Mouse (Mus musculus): ENCODE data around the gene Inka1. TPM values are rescaled to one million over a fixed set of nuclear protein-coding genes. Genes with fewer than 3 reads are reported as not detected.
A peak's percentile ranks its signal among the peaks of the same experiment; 100 is the strongest.

Gene Inka1
- polyA plus RNA-seq, 1 experiment = 5.1 TPM

DNA sequence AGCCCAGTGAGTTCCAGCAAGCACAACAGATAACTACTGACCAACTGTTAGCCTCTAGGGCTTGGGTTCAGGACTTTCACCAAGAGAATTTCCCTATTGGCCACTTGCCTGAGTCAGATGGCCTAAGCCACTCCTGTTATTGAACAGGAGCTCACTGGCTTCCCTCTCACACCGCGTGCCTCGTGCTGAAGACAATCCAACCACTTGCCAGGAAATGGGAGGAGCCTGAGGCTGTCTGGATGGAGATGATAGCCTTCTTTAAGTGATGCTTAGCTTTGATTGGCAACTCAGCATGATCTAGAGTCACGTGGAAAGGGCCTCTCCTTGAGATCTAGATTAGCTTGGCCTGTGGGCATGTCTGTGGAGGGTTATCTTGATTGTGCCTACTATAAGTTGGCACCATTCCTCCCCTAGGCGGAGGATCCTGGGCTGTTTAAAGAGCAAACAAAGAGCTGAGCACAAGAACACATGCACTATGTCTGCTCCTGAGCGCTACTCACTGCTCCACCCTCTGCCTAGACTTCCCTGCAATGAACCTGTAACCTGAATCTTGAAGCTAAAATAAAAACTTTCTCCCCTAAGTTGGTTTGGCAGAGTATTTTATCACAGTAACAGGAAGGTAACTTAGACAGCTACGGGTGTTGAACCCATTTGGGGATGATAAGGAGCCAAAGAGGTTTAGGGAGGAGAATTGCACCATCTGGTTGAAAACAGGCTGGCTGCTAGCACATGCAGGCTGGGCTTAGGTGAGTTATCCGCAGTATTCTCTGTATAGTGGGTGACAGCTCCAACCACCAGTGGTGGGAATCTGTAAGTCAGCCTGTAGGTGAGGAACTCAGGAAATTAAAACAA is 13.8 kb downstream of the Inka1 start:
- Histone ChIP-seq H3K4me1 (ENCODE audit: control insufficient read depth, insufficient read depth, insufficient read length, low read length) (peaks cover 37% of the 10 kb centered on the region), H3K4me3 (ENCODE audit: insufficient read depth, low read depth, low read length) (no peak overlapping the region), H3K27ac (replicated peaks; ENCODE audit: low read depth, low read length) (peak overlapping the region; percentile 70)

DNA sequence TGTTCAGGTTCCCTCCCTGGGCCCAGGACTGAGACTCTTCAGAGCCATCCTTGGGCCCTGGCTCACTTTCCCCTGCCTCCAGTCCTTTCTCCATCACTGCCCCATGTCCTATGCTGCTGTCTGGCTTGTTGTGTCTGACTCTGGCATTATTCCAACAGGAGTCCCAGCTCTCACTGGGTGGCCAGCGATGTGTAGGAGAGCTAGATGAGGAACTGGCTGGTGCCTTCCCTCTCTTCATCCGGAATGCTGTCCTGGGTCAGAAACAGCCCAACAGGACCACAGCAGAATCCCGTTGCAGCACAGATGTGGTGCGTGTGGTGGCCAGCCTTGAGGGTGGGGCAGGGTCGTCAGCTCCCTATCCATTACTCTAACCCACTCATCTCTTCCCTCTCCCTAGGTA is 15.4 kb downstream of the Inka1 start:
- Histone ChIP-seq H3K27ac (replicated peaks; ENCODE audit: low read depth, low read length) (no peak overlapping the region), H3K4me3 (ENCODE audit: insufficient read depth, low read depth, low read length) (no peak overlapping the region), H3K4me1 (ENCODE audit: control insufficient read depth, insufficient read depth, insufficient read length, low read length) (peaks cover 35% of the 10 kb centered on the region)

DNA sequence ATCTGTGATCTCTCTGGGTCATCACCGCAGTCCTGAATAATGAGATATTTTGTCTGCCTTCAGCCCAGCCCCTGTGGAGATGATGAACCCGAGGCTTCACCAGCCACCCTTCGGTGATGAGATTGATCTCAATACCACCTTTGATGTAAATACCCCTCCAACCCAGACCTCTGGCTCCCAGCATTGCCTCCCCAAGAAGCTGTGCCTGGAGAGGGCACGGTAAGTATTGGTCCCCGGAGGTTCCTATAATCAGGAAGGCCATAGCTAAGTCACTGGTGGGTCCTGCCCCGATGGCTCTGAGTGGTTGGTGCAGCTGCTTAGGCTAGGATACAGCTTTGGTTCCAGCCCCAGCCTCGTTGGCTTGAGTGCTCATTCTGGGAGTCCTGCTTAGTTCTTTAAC is 17.1 kb downstream of the Inka1 start:
- H3K4me3 ChIP-seq (ENCODE audit: insufficient read depth, low read depth, low read length) = no peak overlapping the region
- peaks cover 37% of the 10 kb centered on the region for H3K4me1 ChIP-seq (ENCODE audit: control insufficient read depth, insufficient read depth, insufficient read length, low read length)
- peak overlapping the region; percentile 88 for H3K27ac ChIP-seq (replicated peaks; ENCODE audit: low read depth, low read length)

DNA sequence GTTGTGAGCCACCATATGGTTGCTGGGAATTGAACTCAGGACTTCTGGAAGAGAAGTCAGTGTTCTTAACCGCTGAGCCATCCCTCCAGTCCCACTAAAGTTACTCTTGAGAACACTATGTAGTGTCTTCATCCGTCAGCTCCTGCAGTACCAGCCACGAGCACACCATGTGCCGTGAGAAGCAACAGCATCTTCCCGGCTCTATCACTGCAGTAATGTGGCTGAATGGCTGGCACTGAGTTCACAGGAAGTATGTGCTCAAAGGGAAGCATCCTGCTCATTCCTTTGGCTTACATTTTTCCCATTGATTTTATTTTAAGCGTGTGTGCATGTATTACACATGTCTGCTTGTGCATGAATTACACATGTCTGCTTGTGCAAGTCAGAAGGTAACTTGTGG is 18.2 kb downstream of the Inka1 start:
- Histone ChIP-seq H3K4me3 (ENCODE audit: insufficient read depth, low read depth, low read length) (no peak overlapping the region), H3K4me1 (ENCODE audit: control insufficient read depth, insufficient read depth, insufficient read length, low read length) (peaks cover 37% of the 10 kb centered on the region), H3K27ac (replicated peaks; ENCODE audit: low read depth, low read length) (peak overlapping the region; percentile 88)

DNA sequence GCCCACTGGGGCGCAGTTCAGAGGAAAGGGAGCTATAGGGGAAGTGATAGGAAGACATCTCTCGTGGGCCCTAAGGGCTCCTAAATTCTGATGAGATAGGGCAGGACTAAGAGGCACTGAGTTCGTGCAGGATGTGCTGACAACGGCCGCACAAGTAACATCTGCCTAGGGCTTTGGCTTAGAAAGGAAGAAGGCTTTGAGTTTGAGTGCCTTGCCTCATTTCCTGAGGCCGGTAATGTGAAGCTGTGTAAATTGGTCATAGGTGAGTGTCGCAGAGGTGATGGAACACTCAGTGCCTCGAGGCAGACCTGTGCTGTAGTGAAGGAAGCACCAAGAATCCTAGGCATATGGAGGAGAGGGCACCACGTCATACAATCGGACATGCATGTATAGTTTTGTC is 19.0 kb downstream of the Inka1 start:
- Histone ChIP-seq H3K27ac (replicated peaks; ENCODE audit: low read depth, low read length) (peak overlapping the region; percentile 98), H3K4me1 (ENCODE audit: control insufficient read depth, insufficient read depth, insufficient read length, low read length) (peaks cover 37% of the 10 kb centered on the region), H3K4me3 (ENCODE audit: insufficient read depth, low read depth, low read length) (0 out of 2 replicates have a peak overlapping the region, but pooled peaks have one; percentile 2)

DNA sequence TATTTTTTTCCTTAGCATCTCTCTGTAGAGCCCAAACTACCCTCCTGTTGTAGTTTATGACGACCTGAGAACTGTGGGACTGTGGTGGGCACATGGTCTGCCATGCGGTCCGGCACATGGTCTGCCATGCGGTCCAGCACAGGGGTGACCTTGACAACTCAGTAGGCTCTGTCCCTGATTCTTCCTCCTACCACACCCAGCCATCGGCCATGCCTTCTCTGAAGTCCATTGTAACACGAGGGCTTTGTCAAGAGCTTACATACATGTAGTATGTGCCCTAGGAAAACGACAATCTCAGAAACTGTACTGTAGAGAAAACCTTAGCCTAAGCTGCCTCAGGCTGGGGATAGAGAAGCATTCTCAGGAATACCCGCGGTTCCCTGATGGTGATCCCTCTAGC is 21.0 kb downstream of the Inka1 start:
- H3K4me3 ChIP-seq (ENCODE audit: insufficient read depth, low read depth, low read length) = no peak overlapping the region
- H3K27ac ChIP-seq (replicated peaks; ENCODE audit: low read depth, low read length) = peak overlapping the region; percentile 98
- peaks cover 25% of the 10 kb centered on the region for H3K4me1 ChIP-seq (ENCODE audit: control insufficient read depth, insufficient read depth, insufficient read length, low read length)

DNA sequence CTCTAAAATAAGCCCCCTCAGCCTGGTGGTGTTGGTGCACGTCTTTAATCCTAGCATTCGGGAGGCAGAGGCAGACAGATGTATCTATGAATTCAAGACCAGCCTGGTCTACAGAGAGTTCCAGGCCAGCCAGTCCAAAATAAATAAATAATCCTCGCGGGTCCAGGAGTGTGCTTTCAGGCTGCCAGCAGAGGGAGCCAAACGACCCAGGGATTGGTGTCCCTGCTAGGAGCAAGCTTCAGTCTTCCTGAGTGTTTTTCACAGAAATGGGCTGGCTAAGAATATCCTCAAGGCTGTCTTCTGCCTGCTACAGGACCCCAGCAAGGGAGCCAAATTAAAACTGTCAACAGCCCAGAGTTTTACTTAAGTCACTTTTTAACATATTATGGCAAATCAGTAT is 22.0 kb downstream of the Inka1 start:
- Histone ChIP-seq H3K27ac (replicated peaks; ENCODE audit: low read depth, low read length) (peak overlapping the region; percentile 98), H3K4me3 (ENCODE audit: insufficient read depth, low read depth, low read length) (no peak overlapping the region), H3K4me1 (ENCODE audit: control insufficient read depth, insufficient read depth, insufficient read length, low read length) (peaks cover 24% of the 10 kb centered on the region)

DNA sequence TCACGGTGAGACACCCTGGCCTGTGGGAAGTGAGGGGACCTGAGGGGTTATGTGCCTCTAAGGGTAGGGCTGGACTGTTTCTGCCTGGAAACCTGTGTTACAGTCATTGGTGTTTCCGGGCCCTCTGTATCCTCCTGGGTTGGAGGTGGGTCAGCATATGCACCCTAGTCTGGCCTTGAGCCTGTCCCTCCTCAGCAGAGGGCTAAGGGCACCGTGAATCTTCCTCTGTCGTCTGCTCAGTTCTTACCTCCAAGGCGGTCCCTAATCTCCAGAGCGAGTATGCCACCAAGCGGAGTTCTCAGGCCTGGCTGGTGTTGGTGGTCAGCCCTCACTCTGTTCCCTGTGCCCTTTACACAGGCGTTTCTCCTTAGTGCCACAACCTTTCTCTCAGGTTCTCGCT is 22.8 kb downstream of the Inka1 start:
- peaks cover 19% of the 10 kb centered on the region for H3K4me1 ChIP-seq (ENCODE audit: control insufficient read depth, insufficient read depth, insufficient read length, low read length)
- no peak overlapping the region for H3K27ac ChIP-seq (replicated peaks; ENCODE audit: low read depth, low read length)
- no peak overlapping the region for H3K4me3 ChIP-seq (ENCODE audit: insufficient read depth, low read depth, low read length)

DNA sequence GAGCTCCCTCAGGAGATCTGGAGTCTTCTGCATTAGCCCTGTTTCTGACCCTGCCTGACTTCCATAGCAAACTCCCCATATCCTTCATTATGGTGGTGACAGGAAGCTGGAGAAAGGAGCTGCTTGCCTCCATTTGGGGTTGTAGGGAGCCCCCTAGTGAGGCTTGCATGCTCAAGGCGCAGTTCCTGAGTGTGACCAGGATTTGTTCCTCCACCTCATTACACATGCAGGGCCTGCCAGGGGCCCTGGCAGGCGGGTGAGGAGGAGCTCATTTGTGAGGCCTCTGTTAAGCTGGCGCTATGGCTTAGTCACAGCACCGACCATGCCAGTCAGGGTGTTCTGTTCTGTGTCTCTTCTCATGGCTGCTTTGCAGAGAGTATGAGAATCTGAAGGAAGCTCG is 23.8 kb downstream of the Inka1 start:
- no peak overlapping the region for H3K27ac ChIP-seq (replicated peaks; ENCODE audit: low read depth, low read length)
- H3K4me1 ChIP-seq (ENCODE audit: control insufficient read depth, insufficient read depth, insufficient read length, low read length) = peaks cover 12% of the 10 kb centered on the region
- H3K4me3 ChIP-seq (ENCODE audit: insufficient read depth, low read depth, low read length) = no peak overlapping the region

DNA sequence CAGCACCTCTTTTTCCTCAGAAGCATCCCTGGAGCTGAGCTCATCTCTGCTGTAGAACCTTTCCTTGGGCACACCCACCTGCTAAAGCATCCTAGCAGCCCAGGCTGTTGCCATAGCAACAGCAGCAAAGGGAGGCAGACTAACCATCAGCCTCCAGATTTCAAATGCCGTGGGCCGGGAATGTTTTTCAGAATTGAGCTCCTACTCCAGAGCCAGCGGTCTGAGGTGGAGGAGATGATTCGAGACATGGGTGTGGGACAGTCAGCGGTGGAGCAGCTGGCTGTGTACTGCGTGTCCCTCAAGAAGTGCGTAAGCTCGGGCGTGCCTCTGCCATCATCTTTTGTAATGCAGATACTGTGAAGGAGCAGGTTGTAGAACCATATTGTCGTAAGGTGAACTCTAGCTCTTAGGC is 24.3 kb downstream of the Inka1 start:
- no peak overlapping the region for H3K4me3 ChIP-seq (ENCODE audit: insufficient read depth, low read depth, low read length)
- H3K27ac ChIP-seq (replicated peaks; ENCODE audit: low read depth, low read length) = no peak overlapping the region
- H3K4me1 ChIP-seq (ENCODE audit: control insufficient read depth, insufficient read depth, insufficient read length, low read length) = peaks cover 12% of the 10 kb centered on the region

DNA sequence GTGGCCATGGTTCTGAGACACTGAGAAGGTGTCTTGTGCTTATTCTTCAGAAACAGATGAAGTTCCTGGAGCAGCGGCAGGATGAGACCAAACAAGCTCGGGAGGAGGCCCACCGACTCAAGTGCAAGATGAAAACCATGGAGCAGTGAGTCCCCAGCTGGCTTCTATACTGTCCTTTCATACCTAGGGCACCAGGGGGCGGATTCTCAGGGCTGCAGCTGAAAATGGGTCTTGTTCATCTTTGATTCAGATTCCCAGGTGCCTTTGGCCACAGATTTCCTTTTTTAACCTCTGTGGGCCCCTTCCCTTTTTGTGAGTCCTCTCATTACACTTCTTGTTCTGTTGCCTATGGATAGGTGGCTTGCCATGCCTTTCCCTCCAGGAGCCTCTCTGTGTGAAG is 24.8 kb downstream of the Inka1 start:
- no peak overlapping the region for H3K27ac ChIP-seq (replicated peaks; ENCODE audit: low read depth, low read length)
- H3K4me1 ChIP-seq (ENCODE audit: control insufficient read depth, insufficient read depth, insufficient read length, low read length) = peaks cover 10% of the 10 kb centered on the region
- H3K4me3 ChIP-seq (ENCODE audit: insufficient read depth, low read depth, low read length) = no peak overlapping the region

DNA sequence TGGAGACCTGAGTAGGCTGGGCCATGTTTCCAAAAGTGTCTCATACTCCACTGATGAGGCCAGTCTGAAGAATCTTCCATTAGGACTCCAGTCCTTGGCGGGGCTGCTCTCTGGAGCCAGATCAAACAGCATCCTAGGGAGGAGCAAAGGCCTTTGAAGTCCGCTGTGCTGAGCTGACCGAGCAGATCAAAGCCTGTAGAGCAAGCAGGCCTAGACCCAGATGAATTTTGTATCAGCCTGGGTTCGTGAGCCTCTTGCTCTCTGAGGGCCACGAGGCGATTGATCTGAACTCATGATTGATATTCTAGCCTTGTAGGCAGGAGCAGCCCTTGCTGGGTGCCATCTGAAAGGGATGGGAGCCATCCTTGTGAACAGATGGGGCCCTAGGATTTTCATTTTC is 25.8 kb downstream of the Inka1 start:
- H3K4me1 ChIP-seq (ENCODE audit: control insufficient read depth, insufficient read depth, insufficient read length, low read length) = peaks cover 6% of the 10 kb centered on the region
- no peak overlapping the region for H3K27ac ChIP-seq (replicated peaks; ENCODE audit: low read depth, low read length)
- no peak overlapping the region for H3K4me3 ChIP-seq (ENCODE audit: insufficient read depth, low read depth, low read length)

DNA sequence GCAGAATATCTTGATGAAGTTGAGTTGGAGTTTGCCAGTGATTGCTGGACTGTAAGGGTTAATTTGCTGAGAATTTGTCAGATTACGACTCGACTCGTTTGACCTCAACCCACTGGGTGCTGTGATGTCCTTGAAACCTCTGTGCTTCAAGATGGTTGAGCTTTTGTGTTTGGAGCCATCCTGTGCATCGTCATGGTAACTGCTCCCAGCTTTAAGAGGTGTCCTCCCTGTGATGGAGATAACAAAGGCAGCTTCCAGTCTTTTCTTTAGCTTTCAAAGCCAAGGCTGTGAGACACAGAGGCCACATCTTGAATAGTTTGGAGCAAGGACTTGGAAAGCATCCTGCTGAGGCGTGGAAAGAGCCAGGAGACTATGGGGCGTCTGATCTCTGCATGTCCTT is 28.5 kb downstream of the Inka1 start:
- no peaks in the 10 kb centered on the region for H3K4me1 ChIP-seq (ENCODE audit: control insufficient read depth, insufficient read depth, insufficient read length, low read length)
- H3K4me3 ChIP-seq (ENCODE audit: insufficient read depth, low read depth, low read length) = no peak overlapping the region
- H3K27ac ChIP-seq (replicated peaks; ENCODE audit: low read depth, low read length) = no peak overlapping the region

DNA sequence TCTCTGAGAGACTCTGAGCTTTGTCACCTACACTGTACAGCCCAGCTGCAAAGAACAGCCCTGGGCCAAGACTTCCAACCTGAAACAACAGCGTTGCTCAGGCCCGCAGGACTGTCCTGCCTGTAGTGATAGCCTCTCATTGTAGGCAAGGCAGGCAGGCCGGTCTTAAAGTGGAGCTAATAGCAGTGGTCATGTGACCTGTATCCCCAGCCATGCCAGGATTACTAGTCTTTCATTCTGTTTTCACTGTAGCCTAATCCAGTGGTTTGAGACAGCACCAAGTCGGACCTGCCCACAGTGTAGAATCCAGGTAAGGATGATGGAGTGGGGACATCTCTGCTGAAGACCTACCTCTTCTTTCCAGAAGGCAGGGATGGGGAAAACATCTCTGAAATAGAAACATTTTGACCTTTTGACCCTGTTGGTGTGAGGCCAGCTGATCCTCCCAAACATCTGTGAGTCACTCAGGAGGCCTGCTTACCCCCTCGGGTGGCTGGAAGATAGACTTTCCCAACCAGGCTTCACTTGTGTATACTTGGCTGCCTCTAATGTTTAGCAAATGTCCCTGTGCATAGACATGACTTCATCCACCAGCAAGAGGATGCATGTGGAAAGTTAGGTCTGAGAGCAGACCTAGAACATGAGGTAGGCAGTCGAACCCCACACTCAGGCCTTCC is 29.9 kb downstream of the Inka1 start:
- Histone ChIP-seq H3K4me3 (ENCODE audit: insufficient read depth, low read depth, low read length) (no peak overlapping the region), H3K27ac (replicated peaks; ENCODE audit: low read depth, low read length) (no peak overlapping the region), H3K4me1 (ENCODE audit: control insufficient read depth, insufficient read depth, insufficient read length, low read length) (no peaks in the 10 kb centered on the region)

DNA sequence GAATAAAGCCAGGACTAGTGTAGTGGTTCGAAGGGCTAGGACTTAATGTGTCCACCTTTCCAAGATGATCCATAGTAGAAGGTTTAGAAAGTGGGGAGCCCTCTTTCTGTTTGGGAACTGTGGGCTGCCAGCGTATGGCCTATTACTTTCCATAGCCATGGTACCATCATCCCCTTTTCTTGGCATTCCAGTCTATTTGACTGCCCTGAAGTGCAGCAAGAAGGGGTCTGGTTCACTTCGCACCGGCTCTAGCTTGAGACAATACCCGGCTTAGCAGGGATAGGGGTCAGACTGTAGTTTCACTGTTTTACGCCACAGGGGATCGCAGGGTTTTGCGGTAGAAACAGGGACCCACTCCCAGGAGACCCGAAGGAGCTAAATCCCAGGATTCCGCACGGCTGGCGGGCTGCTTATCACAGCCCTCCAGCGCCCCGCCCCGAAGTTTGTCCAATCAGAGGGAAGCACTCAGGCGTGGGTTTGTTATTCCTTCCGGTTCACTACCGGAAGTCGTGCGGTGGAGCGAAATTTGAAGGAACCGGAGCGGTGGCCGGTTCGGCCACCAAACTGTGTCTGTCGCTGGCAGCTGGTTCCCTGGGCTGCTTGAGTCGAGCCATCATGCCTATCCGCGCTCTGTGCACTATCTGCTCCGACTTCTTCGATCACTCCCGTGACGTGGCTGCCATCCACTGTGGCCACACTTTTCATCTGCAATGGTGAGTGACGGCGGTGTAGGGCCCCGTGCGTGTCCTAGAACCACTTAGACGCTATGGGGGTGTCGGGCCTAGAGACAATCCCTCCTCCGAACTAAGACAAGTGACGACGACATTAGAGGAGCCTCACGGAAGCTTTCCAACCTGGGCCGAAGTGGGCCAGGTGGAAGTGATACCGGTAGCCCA is 35.0 kb downstream of the Inka1 start:
- no peaks in the 10 kb centered on the region for H3K4me1 ChIP-seq (ENCODE audit: control insufficient read depth, insufficient read depth, insufficient read length, low read length)
- peak overlapping the region; percentile 56; the same call in 1 of the 2 replicates for H3K27ac ChIP-seq (replicated peaks; ENCODE audit: low read depth, low read length)
- peak overlapping the region; percentile 84 for H3K4me3 ChIP-seq (ENCODE audit: insufficient read depth, low read depth, low read length)

All from brown adipose tissue, adult 24 weeks (tissue).